Mouse (Mus musculus): ENCODE results near the gene Krt17.

DNA sequence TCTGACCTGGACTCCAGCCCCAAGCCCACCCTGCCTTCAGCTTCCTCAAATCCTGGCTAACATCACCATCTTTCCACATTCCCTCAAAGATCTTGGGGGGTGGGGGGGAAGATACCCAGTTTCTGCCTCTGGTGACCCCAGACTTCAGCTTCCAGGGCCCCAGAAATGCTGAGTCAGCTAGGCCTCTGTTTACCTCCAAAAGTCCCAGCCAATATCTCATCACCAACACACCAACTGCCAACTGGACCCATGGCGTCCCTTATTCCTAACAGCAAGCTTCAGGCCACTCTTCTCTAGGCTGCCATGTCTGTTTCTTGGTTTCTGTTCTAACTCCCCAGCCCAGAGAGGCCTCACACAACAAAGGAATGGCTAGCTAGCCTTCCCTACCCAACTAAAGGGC is 11.0 kb upstream of the Krt17 start:
- TF ChIP-seq CTCF (IDR thresholded peaks at IDR 0.05; ENCODE audit: low read depth) (no peak), EP300 (IDR thresholded peaks at IDR 0.05; ENCODE audit: low read depth) (no peak)

Measured in heart, postnatal 0 days (tissue).